Mouse (Mus musculus): ENCODE results near the gene Spint5. TPM values are rescaled to one million over a fixed set of nuclear protein-coding genes. Genes with fewer than 3 reads are reported as not detected.

Spint5 gene
- polyA plus RNA-seq, 1 experiment = not detected

DNA sequence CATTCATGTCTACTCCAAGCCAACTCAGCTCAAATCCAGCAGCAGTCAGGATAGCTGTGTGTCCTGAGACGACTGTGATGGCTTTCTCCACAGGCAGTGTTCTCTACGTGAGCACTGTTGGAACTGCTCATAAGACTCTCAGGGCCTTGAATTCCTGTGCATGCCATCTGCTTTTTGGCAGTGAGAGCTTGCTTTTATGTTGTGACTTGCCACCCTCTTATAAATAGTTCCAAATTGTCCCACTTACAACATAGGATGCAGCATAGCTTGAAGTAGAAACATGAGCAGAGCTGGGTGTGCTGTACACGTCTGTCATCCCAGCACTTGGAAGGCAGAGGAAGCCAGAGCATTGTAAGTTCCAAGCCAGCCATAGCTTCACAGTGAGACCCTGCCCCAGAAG, 50.7 kb downstream of the Spint5 start:
- no peaks in the 10 kb centered on the region for H3K4me1 ChIP-seq (ENCODE audit: control insufficient read depth, insufficient read depth, low read length)
- H3K4me3 ChIP-seq (replicated peaks; ENCODE audit: extremely low read depth, low read depth, low read length) = no peak overlapping the region
- no peak for TF ChIP-seq CTCF (IDR thresholded peaks at IDR 0.05; ENCODE audit: insufficient read depth, low read length)
- TF ChIP-seq POLR2A (IDR thresholded peaks at IDR 0.05; ENCODE audit: borderline replicate concordance, extremely low read depth, low read depth, low read length) = no peak
- no peak for DNase-seq
- 82% methylated on average over 3 of the region's 3 CpGs for WGBS

Other genes starting within 250 kb of the Spint5 start
- gene Trp53tg5, start 241.6 kb upstream of the Spint5 start, polyA plus RNA-seq (2012; rRNA removed) = not detected in 2 replicates
- gene Dbndd2, start 229.2 kb upstream of the Spint5 start, polyA plus RNA-seq (2012; rRNA removed) = 52.6 and 72.9 TPM in 2 replicates
- 93.8 and 104 TPM in 2 replicates for gene Pigt, start 217.8 kb upstream of the Spint5 start, polyA plus RNA-seq (2012; rRNA removed)
- 1,286 and 1,630 TPM in 2 replicates for gene Wfdc2, start 152.9 kb upstream of the Spint5 start, polyA plus RNA-seq (2012; rRNA removed)
- gene Spint3, start 141.8 kb upstream of the Spint5 start, polyA plus RNA-seq (2012; rRNA removed) = not detected in 2 replicates
- gene Wfdc6a, start 129.9 kb upstream of the Spint5 start, polyA plus RNA-seq (2012; rRNA removed) = 2.3 and 2.4 TPM in 2 replicates
- gene Eppin, start 121.7 kb upstream of the Spint5 start, polyA plus RNA-seq (2012; rRNA removed) = 0.27 and 0.65 TPM in 2 replicates
- gene Wfdc6b, start 101.8 kb upstream of the Spint5 start, polyA plus RNA-seq (2012; rRNA removed) = 1.3 and 1.9 TPM in 2 replicates
- 5.3 and 8.5 TPM in 2 replicates for gene Wfdc8, start 101.7 kb upstream of the Spint5 start, polyA plus RNA-seq (2012; rRNA removed)
- gene Wfdc16, start 76.5 kb upstream of the Spint5 start, polyA plus RNA-seq (2012; rRNA removed) = 0.97 and 1.9 TPM in 2 replicates
- 7.9 and 10.9 TPM in 2 replicates for gene Wfdc10, start 59.3 kb upstream of the Spint5 start, polyA plus RNA-seq (2012; rRNA removed)
- not detected in 2 replicates for gene Wfdc9, start 58.7 kb upstream of the Spint5 start, polyA plus RNA-seq (2012; rRNA removed)
- not detected in 2 replicates for gene Wfdc11, start 41.2 kb upstream of the Spint5 start, polyA plus RNA-seq (2012; rRNA removed)
- gene Wfdc13, start 30.2 kb upstream of the Spint5 start, polyA plus RNA-seq (2012; rRNA removed) = 0.98 and 1.3 TPM in 2 replicates
- not detected in 2 replicates for gene Spint4, start 16.8 kb upstream of the Spint5 start, polyA plus RNA-seq (2012; rRNA removed)
- 1.3 and 2.3 TPM in 2 replicates for gene Wfdc3, start 30.6 kb downstream of the Spint5 start, polyA plus RNA-seq (2012; rRNA removed)
- 25.5 and 63.1 TPM in 2 replicates for gene Dnttip1, start 30.7 kb downstream of the Spint5 start, polyA plus RNA-seq (2012; rRNA removed)
- 6.2 and 9.7 TPM in 2 replicates for gene Ube2c, start 54.6 kb downstream of the Spint5 start, polyA plus RNA-seq (2012; rRNA removed)
- gene Tnnc2, start 64.7 kb downstream of the Spint5 start, polyA plus RNA-seq (2012; rRNA removed) = 237 TPM in 1 of 2 replicates, not detected in the other
- gene Snx21, start 70.5 kb downstream of the Spint5 start, polyA plus RNA-seq (2012; rRNA removed) = 52.0 and 61.8 TPM in 2 replicates
- 35.7 and 38.6 TPM in 2 replicates for gene Acot8, start 89.6 kb downstream of the Spint5 start, polyA plus RNA-seq (2012; rRNA removed)
- gene Zswim3, start 89.8 kb downstream of the Spint5 start, polyA plus RNA-seq (2012; rRNA removed) = 3.1 and 3.8 TPM in 2 replicates
- 9.8 and 10.3 TPM in 2 replicates for gene Zswim1, start 107.4 kb downstream of the Spint5 start, polyA plus RNA-seq (2012; rRNA removed)
- gene Spata25, start 113.2 kb downstream of the Spint5 start, polyA plus RNA-seq (2012; rRNA removed) = 0.54 and 1.1 TPM in 2 replicates
- gene Ctsa, start 117.6 kb downstream of the Spint5 start, polyA plus RNA-seq (2012; rRNA removed) = 289 and 294 TPM in 2 replicates
- 14.8 and 17.9 TPM in 2 replicates for gene Neurl2, start 118.2 kb downstream of the Spint5 start, polyA plus RNA-seq (2012; rRNA removed)
- 873 and 1,096 TPM in 2 replicates for gene Pltp, start 142.4 kb downstream of the Spint5 start, polyA plus RNA-seq (2012; rRNA removed)
- gene Pcif1, start 164.0 kb downstream of the Spint5 start, polyA plus RNA-seq (2012; rRNA removed) = 42.9 and 44.3 TPM in 2 replicates
- 33.2 and 34.9 TPM in 2 replicates for gene Zfp335, start 196.5 kb downstream of the Spint5 start, polyA plus RNA-seq (2012; rRNA removed)
- 12.4 and 13.4 TPM in 2 replicates for gene Mmp9, start 225.5 kb downstream of the Spint5 start, polyA plus RNA-seq (2012; rRNA removed)
- gene Slc12a5, start 245.5 kb downstream of the Spint5 start, polyA plus RNA-seq (2012; rRNA removed) = 3.6 and 3.9 TPM in 2 replicates